Mouse (Mus musculus) erythroblast, embryonic 14.5 days (primary cell): ENCODE data around the gene Cip2a.

Experiments
- GATA1 ChIP-seq: IDR thresholded peaks from 2 replicates; pipeline ENCODE4 v1.6.1; 2012; ENCODE audit warnings: low read length, inconsistent platforms, mixed read lengths
- TAL1 ChIP-seq: IDR thresholded peaks from 3 replicates; pipeline ENCODE4 v1.6.1; 2012; ENCODE audit warnings: low read length, inconsistent platforms, mixed read lengths

- TF ChIP-seq TAL1, result no peak
- no peak for TF ChIP-seq GATA1
Observed at GRCm38 (mm10) chr16:48993559-48994342, at the start of gene Cip2a, which contains the start of gene Dzip3.
